Mouse (Mus musculus): Measurements from ENCODE around the gene Ergic1.

Gene Ergic1

GRCm38 (mm10) chr17:26560526-26561289 is 581 bp upstream of the Ergic1 start:
- DNase-seq (ENCODE audit: low read depth, low spot score), result peak; percentile 51
- no peaks in the 10 kb centered on the region for H3K27me3 ChIP-seq (ENCODE audit: control insufficient read depth, insufficient read depth, low read length, poor library complexity, severe bottlenecking)
- H3K36me3 ChIP-seq (ENCODE audit: control insufficient read depth, insufficient read depth, low read length, poor library complexity, severe bottlenecking), result no peaks in the 10 kb centered on the region

DNA sequence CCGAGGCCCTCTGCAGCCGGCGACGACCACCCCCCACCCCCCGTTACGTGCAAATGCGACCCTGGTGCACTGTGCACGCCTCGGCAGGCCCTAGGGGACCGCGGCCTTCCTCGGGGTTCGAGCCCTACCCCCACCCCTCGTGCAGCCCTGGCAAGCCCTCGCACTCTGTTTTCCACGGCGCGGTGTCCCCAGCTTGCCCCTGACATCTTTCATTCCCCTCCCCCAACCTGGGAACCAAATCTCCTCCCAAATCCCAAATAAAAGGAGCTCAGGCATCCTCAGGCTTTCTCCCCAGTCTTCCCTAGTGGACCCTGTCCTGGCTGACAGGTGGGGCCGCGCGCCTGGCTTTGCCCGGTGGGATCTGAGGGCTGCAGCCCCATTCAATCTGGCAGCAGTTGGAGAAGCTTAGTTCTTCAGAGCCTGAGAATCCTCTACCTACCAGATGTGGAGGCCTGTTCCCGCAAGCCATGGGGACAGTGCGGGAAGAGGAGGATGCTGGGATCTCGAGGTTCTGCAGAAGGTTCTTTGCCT is 427 bp downstream of the Ergic1 start, which contains the start of gene Dusp1:
Dusp1 (minus strand) TSS at position 478 of the 531 bp plus-strand sequence.
- no peaks in the 10 kb centered on the region for H3K36me3 ChIP-seq (ENCODE audit: control insufficient read depth, insufficient read depth, low read length, poor library complexity, severe bottlenecking)
- no peak for DNase-seq (ENCODE audit: low read depth, low spot score)
- no peaks in the 10 kb centered on the region for H3K27me3 ChIP-seq (ENCODE audit: control insufficient read depth, insufficient read depth, low read length, poor library complexity, severe bottlenecking)

DNA sequence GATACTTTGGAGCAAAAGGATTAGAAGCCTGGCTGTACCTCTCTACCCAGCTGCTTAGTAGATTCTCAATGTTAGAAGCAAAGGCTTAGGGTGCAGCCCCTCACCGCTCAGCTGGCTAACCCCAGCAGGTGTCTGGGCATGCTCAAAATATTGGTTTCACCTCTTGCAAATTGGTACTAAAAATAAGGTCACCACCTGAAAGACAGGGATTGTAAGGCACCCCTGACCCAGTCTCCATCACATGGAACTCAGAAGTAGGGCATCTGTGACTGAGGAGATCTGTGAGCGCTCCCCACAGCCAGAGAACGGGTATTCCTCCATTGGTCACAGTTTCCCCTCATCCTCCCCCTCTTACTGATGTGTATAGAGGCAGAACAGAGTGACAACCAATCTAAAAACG is 1.0 kb downstream of the Ergic1 start:
- H3K27me3 ChIP-seq (ENCODE audit: control insufficient read depth, insufficient read depth, low read length, poor library complexity, severe bottlenecking), result no peaks in the 10 kb centered on the region
- no peak for DNase-seq (ENCODE audit: low read depth, low spot score)
- no peaks in the 10 kb centered on the region for H3K36me3 ChIP-seq (ENCODE audit: control insufficient read depth, insufficient read depth, low read length, poor library complexity, severe bottlenecking)

GRCm38 (mm10) chr17:26563476-26563875 is 2.2 kb downstream of the Ergic1 start:
- DNase-seq (ENCODE audit: low read depth, low spot score), result no peak
- no peaks in the 10 kb centered on the region for H3K36me3 ChIP-seq (ENCODE audit: control insufficient read depth, insufficient read depth, low read length, poor library complexity, severe bottlenecking)

DNA sequence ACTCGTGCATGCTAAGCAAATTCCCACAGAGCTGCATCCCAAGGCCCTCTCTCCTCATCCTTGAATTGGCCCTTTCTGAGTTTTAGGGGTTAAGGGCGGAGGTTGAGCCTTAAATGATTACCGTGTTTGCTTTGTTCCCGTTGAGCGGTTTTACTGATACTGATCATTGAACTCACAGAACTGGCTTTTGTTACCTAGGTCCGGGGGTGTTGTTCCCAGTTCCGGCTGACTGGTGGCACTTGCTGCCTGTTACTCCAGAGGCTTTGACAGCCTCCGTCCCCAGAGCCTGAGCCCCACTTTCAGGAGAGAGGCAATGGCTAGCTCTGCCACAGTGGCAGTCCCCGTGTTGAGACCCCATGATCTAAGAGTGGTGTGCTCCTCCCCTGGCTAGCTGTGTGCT is 3.1 kb downstream of the Ergic1 start:
- DNase-seq (ENCODE audit: low read depth, low spot score), result no peak
- H3K36me3 ChIP-seq (ENCODE audit: control insufficient read depth, insufficient read depth, low read length, poor library complexity, severe bottlenecking), result no peaks in the 10 kb centered on the region
- H3K27me3 ChIP-seq (ENCODE audit: control insufficient read depth, insufficient read depth, low read length, poor library complexity, severe bottlenecking), result no peaks in the 10 kb centered on the region

More at GRCm38 (mm10) chr17:26563476-26563875, 2.2 kb downstream of the Ergic1 start:
- no peaks in the 10 kb centered on the region for H3K27me3 ChIP-seq (ENCODE audit: control insufficient read depth, insufficient read depth, low read length, poor library complexity, severe bottlenecking)

GRCm38 (mm10) chr17:26567142-26567817 is 6.0 kb downstream of the Ergic1 start:
- Histone ChIP-seq H3K27me3 (ENCODE audit: control insufficient read depth, insufficient read depth, low read length, poor library complexity, severe bottlenecking) (no peaks in the 10 kb centered on the region), H3K36me3 (ENCODE audit: control insufficient read depth, insufficient read depth, low read length, poor library complexity, severe bottlenecking) (no peaks in the 10 kb centered on the region)

DNA sequence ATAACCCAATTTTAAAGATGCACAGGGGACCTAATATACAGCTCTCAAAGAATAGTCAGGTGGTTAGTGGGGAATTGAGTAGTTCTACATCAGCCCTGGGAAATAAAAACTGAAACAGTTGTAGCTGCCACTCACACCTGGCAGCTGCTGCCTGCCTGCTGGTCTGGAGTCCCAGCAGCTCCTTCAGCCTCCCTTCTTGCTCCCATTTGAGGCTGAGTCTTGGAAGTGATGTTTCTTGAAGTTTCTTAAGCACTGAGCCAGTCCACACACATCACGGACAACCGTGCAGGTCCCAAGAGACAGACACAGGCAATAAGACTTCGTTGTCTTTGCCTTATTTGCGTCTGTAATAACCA is 6.5 kb downstream of the Ergic1 start:
- Histone ChIP-seq H3K27me3 (ENCODE audit: control insufficient read depth, insufficient read depth, low read length, poor library complexity, severe bottlenecking) (no peaks in the 10 kb centered on the region), H3K36me3 (ENCODE audit: control insufficient read depth, insufficient read depth, low read length, poor library complexity, severe bottlenecking) (no peaks in the 10 kb centered on the region)
- DNase-seq (ENCODE audit: low read depth, low spot score), result no peak

More at GRCm38 (mm10) chr17:26567142-26567817, 6.0 kb downstream of the Ergic1 start:
- DNase-seq (ENCODE audit: low read depth, low spot score), result no peak

DNA sequence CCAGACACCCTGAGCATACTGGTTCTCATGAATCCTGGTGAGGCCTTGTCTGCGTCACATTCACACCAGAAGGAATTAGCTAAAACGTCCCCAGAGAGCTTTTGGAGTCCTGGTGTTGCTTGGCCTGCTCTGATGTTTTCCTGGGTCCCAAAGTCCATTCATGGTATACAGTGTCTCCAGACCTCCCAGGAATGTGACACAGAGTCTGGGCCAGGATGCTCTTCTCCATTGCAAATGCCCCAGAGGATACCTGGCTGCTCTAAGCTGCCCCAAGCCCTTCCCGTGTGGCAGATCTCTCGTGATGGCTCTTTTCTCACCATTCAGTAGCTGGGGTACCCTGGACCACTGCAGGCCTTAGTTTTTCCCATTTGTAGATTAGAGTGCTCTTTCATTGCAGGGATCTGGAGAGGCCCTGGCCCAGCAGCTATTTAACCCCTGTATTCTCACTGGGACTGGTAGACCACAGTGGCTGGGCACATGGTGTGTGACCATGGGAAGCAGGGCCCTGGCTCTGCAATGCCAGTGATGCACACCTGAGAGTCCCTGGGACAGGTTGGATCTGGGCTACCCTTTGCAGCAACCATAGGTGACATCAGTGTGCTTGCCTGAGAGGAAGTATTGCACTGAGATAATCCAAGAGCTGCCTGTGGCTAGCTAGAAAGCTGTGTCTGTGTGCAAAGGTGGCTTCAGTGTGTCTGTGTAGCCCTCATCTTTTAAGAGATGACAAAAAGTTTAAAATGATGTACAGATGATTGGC is 8.5 kb downstream of the Ergic1 start:
- no peaks in the 10 kb centered on the region for H3K27me3 ChIP-seq (ENCODE audit: control insufficient read depth, insufficient read depth, low read length, poor library complexity, severe bottlenecking)
- H3K36me3 ChIP-seq (ENCODE audit: control insufficient read depth, insufficient read depth, low read length, poor library complexity, severe bottlenecking), result no peaks in the 10 kb centered on the region
- no peak for DNase-seq (ENCODE audit: low read depth, low spot score)

GRCm38 (mm10) chr17:26570651-26571118 is 9.4 kb downstream of the Ergic1 start:
- DNase-seq (ENCODE audit: low read depth, low spot score), result no peak
- Histone ChIP-seq H3K27me3 (ENCODE audit: control insufficient read depth, insufficient read depth, low read length, poor library complexity, severe bottlenecking) (no peaks in the 10 kb centered on the region), H3K36me3 (ENCODE audit: control insufficient read depth, insufficient read depth, low read length, poor library complexity, severe bottlenecking) (no peaks in the 10 kb centered on the region)

GRCm38 (mm10) chr17:26571377-26571776 is 10.1 kb downstream of the Ergic1 start:
- Histone ChIP-seq H3K27me3 (ENCODE audit: control insufficient read depth, insufficient read depth, low read length, poor library complexity, severe bottlenecking) (no peaks in the 10 kb centered on the region), H3K36me3 (ENCODE audit: control insufficient read depth, insufficient read depth, low read length, poor library complexity, severe bottlenecking) (no peaks in the 10 kb centered on the region; the same call in 1 of the 2 replicates)
- no peak for DNase-seq (ENCODE audit: low read depth, low spot score)

- no peak for DNase-seq (ENCODE audit: low read depth, low spot score)
- H3K27me3 ChIP-seq (ENCODE audit: control insufficient read depth, insufficient read depth, low read length, poor library complexity, severe bottlenecking), result no peaks in the 10 kb centered on the region
- no peaks in the 10 kb centered on the region; the same call in 1 of the 2 replicates for H3K36me3 ChIP-seq (ENCODE audit: control insufficient read depth, insufficient read depth, low read length, poor library complexity, severe bottlenecking)
These were observed 11.0 kb downstream of the Ergic1 start for GRCm38 (mm10) chr17:26572265-26572664.

DNA sequence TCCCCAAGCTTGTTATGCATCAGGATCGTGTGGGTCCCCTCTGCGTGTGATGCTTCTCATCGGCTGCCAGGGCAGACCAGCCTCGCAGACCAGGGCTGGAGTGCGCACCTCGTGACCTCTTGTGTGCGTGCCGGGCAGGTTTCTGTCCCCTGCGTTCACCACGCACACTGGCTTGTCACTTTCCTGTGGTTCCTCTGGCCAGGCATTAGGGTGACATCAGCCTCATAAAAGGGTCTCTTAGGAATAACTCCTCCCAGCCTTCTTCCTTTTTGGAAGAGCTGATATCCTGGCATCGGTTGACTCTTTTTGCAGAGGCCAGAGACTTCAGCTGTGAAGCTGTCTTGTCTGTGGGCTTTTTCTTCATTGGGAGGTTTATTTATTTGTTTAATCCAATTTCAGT is 12.8 kb downstream of the Ergic1 start:
- no peaks in the 10 kb centered on the region; the same call in 1 of the 2 replicates for H3K36me3 ChIP-seq (ENCODE audit: control insufficient read depth, insufficient read depth, low read length, poor library complexity, severe bottlenecking)
- DNase-seq (ENCODE audit: low read depth, low spot score), result no peak
- H3K27me3 ChIP-seq (ENCODE audit: control insufficient read depth, insufficient read depth, low read length, poor library complexity, severe bottlenecking), result no peaks in the 10 kb centered on the region

DNA sequence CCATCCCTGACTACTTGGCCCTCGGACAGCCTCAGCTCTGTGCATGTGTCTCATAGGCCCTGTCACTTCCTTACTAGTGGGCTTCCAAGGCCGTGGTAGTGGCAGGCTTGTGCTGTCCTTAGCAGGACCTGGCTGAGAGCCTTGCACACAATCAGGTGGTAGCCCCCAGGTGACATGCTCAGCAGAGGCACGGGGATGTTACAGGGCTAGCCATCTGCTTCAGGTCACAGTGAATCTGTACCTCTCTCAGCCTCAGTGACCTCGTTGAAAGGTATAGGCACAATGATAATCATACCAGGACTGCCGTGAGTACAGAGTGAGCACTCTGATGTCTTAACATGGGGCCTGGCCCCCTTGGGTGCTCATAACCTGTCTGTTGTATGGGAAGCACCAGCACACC is 13.4 kb downstream of the Ergic1 start:
- Histone ChIP-seq H3K36me3 (ENCODE audit: control insufficient read depth, insufficient read depth, low read length, poor library complexity, severe bottlenecking) (no peaks in the 10 kb centered on the region; the same call in 1 of the 2 replicates), H3K27me3 (ENCODE audit: control insufficient read depth, insufficient read depth, low read length, poor library complexity, severe bottlenecking) (no peaks in the 10 kb centered on the region)
- no peak for DNase-seq (ENCODE audit: low read depth, low spot score)

GRCm38 (mm10) chr17:26575786-26576690 is 14.7 kb downstream of the Ergic1 start:
- no peak for DNase-seq (ENCODE audit: low read depth, low spot score)
- no peaks in the 10 kb centered on the region; the same call in 1 of the 2 replicates for H3K36me3 ChIP-seq (ENCODE audit: control insufficient read depth, insufficient read depth, low read length, poor library complexity, severe bottlenecking)
- no peaks in the 10 kb centered on the region for H3K27me3 ChIP-seq (ENCODE audit: control insufficient read depth, insufficient read depth, low read length, poor library complexity, severe bottlenecking)

Measured in splenic B cell, adult 2 months (primary cell).